Mouse (Mus musculus): Measurements from ENCODE around the gene Tmem234. TPM values are rescaled to one million over a fixed set of nuclear protein-coding genes. Genes with fewer than 3 reads are reported as not detected.
A peak's percentile ranks its signal among the peaks of the same experiment; 100 is the strongest.
"Not testable (repeated sequence)": the region's sequence is repeated elsewhere in the genome, so short reads cannot be mapped to it uniquely, and the experiment has no call there.

Gene Tmem234
- polyA plus RNA-seq (2016; fragmentation: Nextera tagmentation; extraction: Ambion mirVana): 139 and 153 TPM in 2 replicates

DNA sequence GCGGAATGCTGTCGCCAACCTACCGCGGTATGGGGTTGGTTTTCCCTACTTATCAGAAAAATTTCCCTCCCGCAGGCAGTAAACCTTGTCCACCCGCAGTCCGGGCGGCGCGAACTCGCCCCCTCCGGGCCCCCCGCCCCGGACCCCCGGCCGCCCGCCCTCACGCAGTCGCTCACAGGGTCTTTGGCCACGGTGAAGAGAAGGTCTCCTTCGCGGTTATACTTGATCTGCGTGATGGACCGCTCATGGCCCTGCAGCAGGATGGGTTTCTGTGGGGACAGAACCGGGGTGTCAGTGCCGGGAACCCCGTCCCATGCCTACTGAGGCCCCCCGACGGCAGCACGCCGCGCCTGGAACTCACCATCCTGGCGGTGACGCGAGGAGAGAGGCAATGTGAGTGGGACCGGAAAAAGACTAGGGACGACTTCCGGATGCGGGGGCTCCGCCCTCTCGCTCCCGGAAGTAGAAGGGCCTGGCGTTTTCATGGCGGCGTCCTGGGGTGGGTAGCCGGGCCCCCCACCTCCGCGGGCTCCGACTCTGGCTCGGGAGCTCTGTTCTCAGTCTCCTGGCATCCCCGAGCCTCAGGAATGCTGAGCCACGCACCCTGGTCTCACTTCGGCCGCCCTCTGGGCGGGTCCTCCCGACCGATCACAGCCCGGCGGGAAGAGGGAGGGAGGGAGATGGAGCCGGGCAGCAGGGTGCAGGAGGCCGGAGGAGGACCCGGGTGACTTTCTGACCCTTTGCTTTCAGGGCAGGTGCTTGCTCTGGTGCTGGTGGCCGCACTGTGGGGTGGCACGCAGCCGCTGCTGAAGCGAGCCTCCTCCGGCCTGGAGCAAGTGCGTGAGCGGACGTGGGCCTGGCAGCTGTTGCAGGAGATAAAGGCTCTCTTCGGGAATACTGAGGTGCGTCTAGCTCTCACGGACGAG lies at the start of gene Tmem234, which contains the start of gene Eif3i:
TSS of gene Tmem234 (plus strand) at position 436 of the 926 bp plus-strand sequence.
TSS of gene Eif3i (minus strand) at position 416 of the 926 bp plus-strand sequence.
- WGBS: under 1% methylated on average over 71 of the region's 74 CpGs
- peak within 1 kb of the TSS; percentile 87 for H3K4me3 ChIP-seq
- peaks cover 59% of the 10 kb centered on the region for H3K36me3 ChIP-seq
- peaks cover 30% of the 10 kb centered on the region for H3K4me1 ChIP-seq (replicated peaks)
- peak within 1 kb of the TSS; percentile 92 for H3K9ac ChIP-seq
- ATAC-seq (ENCODE audit: insufficient number of reproducible peaks, low FRiP score): peak; percentile 87
- peak within 1 kb of the TSS; percentile 67; the same call in 1 of the 2 replicates for H3K27ac ChIP-seq (ENCODE audit: poor library complexity, severe bottlenecking)
- no peaks in the 10 kb centered on the region for H3K9me3 ChIP-seq (replicated peaks)
- no peaks in the 10 kb centered on the region for H3K27me3 ChIP-seq (replicated peaks)
- peak within 1 kb of the TSS; percentile 85 for H3K4me2 ChIP-seq

DNA sequence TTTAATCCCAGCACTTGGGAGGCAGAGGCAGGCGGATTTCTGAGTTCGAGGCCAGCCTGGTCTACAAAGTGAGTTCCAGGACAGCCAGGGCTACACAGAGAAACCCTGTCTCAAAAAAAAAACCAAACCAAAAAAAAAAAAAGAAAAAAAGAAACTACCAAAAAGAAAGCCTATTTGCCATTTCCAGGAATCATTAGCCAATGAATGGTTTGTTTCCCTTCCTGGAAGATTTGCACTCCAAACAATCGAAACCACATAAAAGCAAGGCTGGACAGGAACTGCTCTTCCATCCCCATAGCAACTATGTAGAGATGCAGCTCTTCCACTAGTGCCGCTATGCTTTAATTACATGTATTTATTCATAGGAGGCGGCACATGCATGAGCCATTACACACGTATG lies 46.0 kb upstream of the Tmem234 start:
- H3K4me3 ChIP-seq; H3K27ac ChIP-seq (ENCODE audit: poor library complexity, severe bottlenecking); H3K9me3 ChIP-seq (replicated peaks); H3K27me3 ChIP-seq (replicated peaks); H3K9ac ChIP-seq; H3K4me2 ChIP-seq; ATAC-seq (ENCODE audit: insufficient number of reproducible peaks, low FRiP score); H3K36me3 ChIP-seq: not testable (repeated sequence)
- 89% methylated on average over 6 of the region's 6 CpGs for WGBS
- H3K4me1 ChIP-seq (replicated peaks): peaks cover 23% of the 10 kb centered on the region

DNA sequence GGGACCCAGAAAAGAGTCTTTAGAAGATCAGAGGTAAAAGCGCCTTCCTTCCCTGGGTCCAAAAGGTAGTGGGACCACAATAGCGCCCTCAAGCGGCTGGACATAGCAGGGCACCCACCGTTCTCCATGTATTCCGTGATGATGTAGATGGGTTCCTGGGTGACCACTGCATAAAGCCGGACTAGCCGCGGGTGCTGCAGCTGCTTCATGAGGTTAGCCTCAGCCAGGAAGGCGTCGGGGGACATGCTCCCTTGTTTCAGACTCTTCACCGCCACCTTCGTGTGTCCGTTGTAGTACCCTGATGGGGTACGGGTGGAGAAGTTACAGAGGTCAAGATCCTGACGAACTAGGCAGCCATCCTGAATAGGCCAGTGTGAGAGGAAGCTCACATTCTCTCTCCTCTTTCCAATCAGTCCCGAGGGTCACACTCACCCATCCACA lies 45.0 kb upstream of the Tmem234 start:
- no peaks in the 10 kb centered on the region for H3K36me3 ChIP-seq
- H3K27me3 ChIP-seq (replicated peaks): peaks cover 5% of the 10 kb centered on the region; the same call in 1 of the 2 replicates
- H3K27ac ChIP-seq (ENCODE audit: poor library complexity, severe bottlenecking): no peak overlapping the region
- no peaks in the 10 kb centered on the region for H3K9me3 ChIP-seq (replicated peaks)
- peak; percentile 23; the same call in 1 of the 2 replicates for ATAC-seq (ENCODE audit: insufficient number of reproducible peaks, low FRiP score)
- H3K4me1 ChIP-seq (replicated peaks): peaks cover 17% of the 10 kb centered on the region
- peak overlapping the region; percentile 69; the same call in 1 of the 2 replicates for H3K9ac ChIP-seq
- WGBS: 3% methylated on average over 16 of the region's 16 CpGs
- peak overlapping the region; percentile 53 for H3K4me3 ChIP-seq
- H3K4me2 ChIP-seq: peak overlapping the region; percentile 92

DNA sequence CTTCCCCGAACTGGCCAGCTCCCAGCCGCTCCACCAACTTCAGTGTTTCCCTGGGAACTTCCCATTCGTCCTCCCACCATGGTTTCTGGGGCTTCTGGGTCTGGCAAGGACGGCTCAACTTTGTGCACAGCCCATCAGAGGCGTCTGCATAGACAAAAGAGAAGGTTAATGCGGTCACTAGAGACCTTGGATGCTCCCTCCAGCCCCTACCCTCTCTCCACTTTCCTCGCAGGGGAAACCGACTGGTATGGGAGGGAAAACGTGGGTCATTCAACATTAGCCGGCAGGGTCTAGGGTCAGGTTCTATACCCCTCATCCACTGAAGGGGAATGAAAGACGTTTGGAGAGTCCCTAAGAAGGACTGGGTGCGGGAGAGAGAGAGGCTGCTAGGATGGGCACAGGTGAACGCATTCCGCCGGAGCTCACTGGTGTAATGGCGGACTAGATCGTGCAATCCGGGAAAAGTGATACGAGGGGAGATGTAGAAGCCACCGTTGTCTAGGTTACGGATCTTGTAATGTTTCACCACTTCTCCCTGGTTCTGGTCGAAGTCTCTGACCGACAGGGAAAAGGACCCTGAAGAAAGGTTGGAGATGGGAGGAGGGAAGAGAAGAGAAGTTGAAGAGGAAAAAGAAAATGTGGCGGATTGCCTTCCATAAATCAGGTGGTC lies 44.5 kb upstream of the Tmem234 start:
- ATAC-seq (ENCODE audit: insufficient number of reproducible peaks, low FRiP score): peak; percentile 57
- peak overlapping the region; percentile 92 for H3K4me2 ChIP-seq
- H3K4me1 ChIP-seq (replicated peaks): peaks cover 17% of the 10 kb centered on the region
- peak overlapping the region; percentile 69 for H3K9ac ChIP-seq
- peak overlapping the region; percentile 53 for H3K4me3 ChIP-seq
- no peaks in the 10 kb centered on the region for H3K36me3 ChIP-seq
- no peaks in the 10 kb centered on the region for H3K9me3 ChIP-seq (replicated peaks)
- WGBS: under 1% methylated on average over 24 of the region's 24 CpGs
- H3K27ac ChIP-seq (ENCODE audit: poor library complexity, severe bottlenecking): 0 out of 2 replicates have a peak overlapping the region, but pooled peaks have one; percentile 26
- peaks cover 5% of the 10 kb centered on the region; the same call in 1 of the 2 replicates for H3K27me3 ChIP-seq (replicated peaks)

DNA sequence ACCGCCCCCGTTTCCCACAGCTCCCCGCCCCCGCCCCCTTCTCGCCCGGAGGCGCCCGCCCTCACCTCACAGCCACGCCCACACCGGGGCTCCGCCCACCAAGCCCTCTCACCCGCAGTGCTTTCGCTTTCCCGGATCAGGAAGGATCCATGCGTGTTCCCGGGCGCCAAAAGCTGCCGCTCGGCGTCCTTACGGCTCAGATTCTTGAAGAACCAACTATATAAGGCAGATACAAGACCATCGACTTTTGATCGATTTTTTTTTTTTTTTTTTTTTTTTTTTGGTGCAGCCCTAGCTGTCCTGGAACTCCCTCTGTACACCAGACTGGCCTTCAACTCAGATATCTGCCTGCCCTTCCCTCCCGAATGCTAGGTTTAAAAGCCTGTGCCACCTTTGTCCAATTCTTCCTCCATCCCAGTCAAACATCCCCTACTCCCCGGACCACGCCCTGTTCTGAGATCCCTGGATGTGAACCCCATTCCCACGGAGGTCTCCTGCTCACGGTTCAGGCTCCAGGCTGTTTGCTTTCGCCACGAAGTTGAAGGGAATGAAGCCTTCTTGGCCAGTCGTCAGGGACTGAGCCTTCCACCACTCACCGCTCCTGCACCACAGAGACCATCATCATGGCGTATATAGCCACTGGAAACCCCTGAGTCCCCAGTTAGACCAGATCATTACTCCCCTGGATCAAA lies 43.8 kb upstream of the Tmem234 start:
- WGBS: 9% methylated on average over 32 of the region's 33 CpGs
- Histone ChIP-seq H3K27me3 (replicated peaks) (peaks cover 5% of the 10 kb centered on the region; the same call in 1 of the 2 replicates), H3K27ac (ENCODE audit: poor library complexity, severe bottlenecking) (peak overlapping the region; percentile 22; the same call in 1 of the 2 replicates), H3K36me3 (no peaks in the 10 kb centered on the region), H3K4me3 (peak overlapping the region; percentile 53), H3K4me2 (peak overlapping the region; percentile 92), H3K9me3 (replicated peaks) (no peaks in the 10 kb centered on the region), H3K4me1 (replicated peaks) (peaks cover 17% of the 10 kb centered on the region), H3K9ac (peak overlapping the region; percentile 60)
- ATAC-seq (ENCODE audit: insufficient number of reproducible peaks, low FRiP score): peak; percentile 87

DNA sequence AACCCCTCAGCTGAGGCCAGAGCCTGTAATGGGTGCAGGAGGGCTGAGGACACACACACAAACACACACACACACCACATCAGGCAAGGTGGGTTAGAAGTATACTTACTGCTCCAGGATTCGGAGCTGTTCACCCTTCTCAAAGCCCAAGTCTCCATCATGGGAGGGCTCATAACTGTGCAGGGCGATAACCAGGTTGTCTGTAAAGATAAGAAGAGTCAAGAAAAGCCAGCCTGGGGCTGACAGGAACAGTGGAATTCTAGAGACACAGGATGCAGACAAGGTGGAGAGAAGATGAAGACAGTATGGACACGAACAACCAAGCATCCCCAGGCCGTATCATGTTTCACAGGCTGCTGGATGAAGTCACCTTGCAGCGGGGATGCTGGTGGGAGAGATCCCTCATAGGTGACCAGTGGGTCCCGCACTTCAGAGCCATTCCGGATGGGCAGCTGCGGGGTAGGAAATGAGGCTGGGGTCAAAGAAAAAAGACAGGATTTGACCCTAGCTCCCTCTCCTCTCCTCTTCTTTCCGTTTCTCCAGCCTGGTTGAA lies 43.1 kb upstream of the Tmem234 start:
- peak overlapping the region; percentile 53; the same call in 1 of the 2 replicates for H3K4me3 ChIP-seq
- peak; percentile 22; the same call in 1 of the 2 replicates for ATAC-seq (ENCODE audit: insufficient number of reproducible peaks, low FRiP score)
- no peak overlapping the region for H3K27ac ChIP-seq (ENCODE audit: poor library complexity, severe bottlenecking)
- peaks cover 17% of the 10 kb centered on the region for H3K4me1 ChIP-seq (replicated peaks)
- peaks cover 5% of the 10 kb centered on the region; the same call in 1 of the 2 replicates for H3K27me3 ChIP-seq (replicated peaks)
- no peaks in the 10 kb centered on the region for H3K36me3 ChIP-seq
- no peak overlapping the region for H3K9ac ChIP-seq
- H3K9me3 ChIP-seq (replicated peaks): no peaks in the 10 kb centered on the region
- peak overlapping the region; percentile 92 for H3K4me2 ChIP-seq
- WGBS: 64% methylated on average over 9 of the region's 9 CpGs

DNA sequence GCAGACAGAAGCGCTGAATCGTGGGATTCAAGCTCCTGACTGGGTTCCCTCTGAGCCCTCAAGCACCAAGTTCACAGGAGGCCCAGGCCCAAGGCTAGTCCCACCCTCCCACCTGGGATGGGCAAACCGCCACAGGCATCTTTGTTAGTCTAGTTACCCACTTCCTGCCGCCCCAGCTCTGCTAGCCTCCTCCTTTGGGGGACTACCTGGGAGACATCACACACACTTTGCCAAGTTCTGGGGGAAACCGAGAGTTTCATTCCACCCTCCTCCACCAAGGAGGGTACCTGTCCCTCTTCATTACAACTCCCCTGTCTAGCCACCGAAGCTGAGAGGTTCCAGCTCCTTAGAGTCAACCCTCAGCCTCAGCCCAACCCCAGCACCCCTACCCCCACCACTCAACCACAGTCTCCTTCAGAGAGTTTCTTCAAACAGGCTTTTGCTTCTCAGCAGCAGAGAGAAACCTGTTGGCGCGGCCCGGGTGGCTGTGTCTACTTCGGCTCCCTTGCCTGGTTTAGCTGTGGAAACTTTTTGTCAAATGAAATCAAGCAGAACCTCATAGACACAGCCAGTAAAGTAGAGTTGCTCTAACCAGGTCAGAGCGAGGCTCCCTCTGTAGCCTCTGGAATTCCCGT lies 42.0 kb upstream of the Tmem234 start:
- no peak for ATAC-seq (ENCODE audit: insufficient number of reproducible peaks, low FRiP score)
- no peak overlapping the region for H3K27ac ChIP-seq (ENCODE audit: poor library complexity, severe bottlenecking)

DNA sequence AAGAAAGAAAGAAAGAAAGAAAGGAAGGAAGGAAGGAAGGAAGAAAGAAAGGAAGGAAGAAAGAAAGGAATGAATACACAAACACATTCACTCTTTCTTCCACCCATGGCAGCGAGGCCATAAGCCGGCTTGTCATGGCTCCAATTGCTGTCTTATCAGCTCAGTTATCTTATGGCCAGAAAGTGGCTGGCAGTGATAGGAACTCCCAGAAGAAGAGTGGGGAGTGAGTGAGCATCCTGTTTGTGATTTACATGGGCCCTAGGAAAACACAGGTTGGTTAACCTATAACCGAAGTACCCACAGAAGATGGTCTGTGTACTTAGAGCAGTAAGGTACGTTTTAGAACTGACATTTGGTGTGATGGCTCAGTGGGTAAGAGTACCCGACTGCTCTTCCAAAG lies 39.3 kb upstream of the Tmem234 start:
- WGBS: 74% methylated on average over 5 of the region's 5 CpGs
- H3K4me3 ChIP-seq: no peak overlapping the region
- peaks cover 10% of the 10 kb centered on the region; the same call in 1 of the 2 replicates for H3K4me1 ChIP-seq (replicated peaks)
- no peak overlapping the region for H3K27ac ChIP-seq (ENCODE audit: poor library complexity, severe bottlenecking)
- no peaks in the 10 kb centered on the region for H3K9me3 ChIP-seq (replicated peaks)
- no peak overlapping the region for H3K4me2 ChIP-seq
- no peaks in the 10 kb centered on the region for H3K27me3 ChIP-seq (replicated peaks)
- ATAC-seq (ENCODE audit: insufficient number of reproducible peaks, low FRiP score): no peak
- H3K36me3 ChIP-seq: no peaks in the 10 kb centered on the region
- no peak overlapping the region for H3K9ac ChIP-seq

More for the DNA sequence above, 42.0 kb upstream of the Tmem234 start:
- H3K4me3 ChIP-seq: no peak overlapping the region
- 80% methylated on average over 12 of the region's 12 CpGs for WGBS
- H3K9me3 ChIP-seq (replicated peaks): no peaks in the 10 kb centered on the region
- H3K36me3 ChIP-seq: no peaks in the 10 kb centered on the region
- H3K9ac ChIP-seq: no peak overlapping the region
- H3K4me1 ChIP-seq (replicated peaks): peaks cover 17% of the 10 kb centered on the region
- peaks cover 5% of the 10 kb centered on the region; the same call in 1 of the 2 replicates for H3K27me3 ChIP-seq (replicated peaks)
- H3K4me2 ChIP-seq: no peak overlapping the region

DNA sequence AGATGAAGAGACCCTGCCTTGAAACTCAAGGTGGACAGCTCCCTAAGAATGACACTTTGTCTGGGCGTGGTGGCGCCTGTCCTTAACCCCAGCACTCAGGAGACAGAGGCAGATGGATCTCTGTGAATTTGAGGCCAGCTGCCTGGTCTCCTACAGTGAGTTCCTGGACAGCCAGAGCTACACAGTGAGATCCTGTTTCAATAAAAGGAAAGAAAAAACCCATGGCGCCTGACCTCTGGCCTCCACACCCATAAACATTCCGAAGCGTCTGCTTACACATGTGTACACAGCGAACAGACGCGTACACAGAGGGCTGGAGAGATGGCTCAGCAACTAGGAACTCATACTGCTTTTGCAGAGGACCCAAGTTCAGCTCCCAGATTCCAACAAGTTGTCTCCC lies 36.8 kb upstream of the Tmem234 start:
- no peaks in the 10 kb centered on the region for H3K4me1 ChIP-seq (replicated peaks)
- no peaks in the 10 kb centered on the region for H3K36me3 ChIP-seq
- no peaks in the 10 kb centered on the region for H3K9me3 ChIP-seq (replicated peaks)
- no peak for ATAC-seq (ENCODE audit: insufficient number of reproducible peaks, low FRiP score)
- no peak overlapping the region for H3K27ac ChIP-seq (ENCODE audit: poor library complexity, severe bottlenecking)
- 77% methylated on average over 8 of the region's 8 CpGs for WGBS
- H3K4me2 ChIP-seq: no peak overlapping the region
- no peaks in the 10 kb centered on the region for H3K27me3 ChIP-seq (replicated peaks)
- H3K4me3 ChIP-seq: no peak overlapping the region
- H3K9ac ChIP-seq: no peak overlapping the region

DNA sequence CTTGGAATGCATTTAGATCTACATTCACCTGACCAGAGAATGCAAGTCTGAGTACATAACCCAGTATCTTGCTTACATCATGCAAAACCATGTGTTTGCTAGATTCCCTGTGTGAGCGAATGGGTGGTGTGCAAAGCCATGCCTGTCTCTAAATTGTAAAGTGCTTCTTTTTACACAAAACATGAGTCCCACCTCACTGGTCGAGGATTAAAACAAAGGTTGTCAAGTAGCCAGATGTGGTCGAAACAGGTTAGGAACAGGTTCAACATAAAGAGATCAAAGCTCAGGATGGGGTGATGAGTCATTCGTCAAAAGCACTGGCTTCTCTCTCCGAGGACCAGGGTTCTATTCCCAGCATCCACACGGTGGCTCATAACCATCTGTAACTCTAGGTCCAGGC lies 35.3 kb upstream of the Tmem234 start:
- Histone ChIP-seq H3K36me3 (no peaks in the 10 kb centered on the region), H3K4me2 (no peak overlapping the region), H3K27ac (ENCODE audit: poor library complexity, severe bottlenecking) (no peak overlapping the region), H3K27me3 (replicated peaks) (no peaks in the 10 kb centered on the region), H3K9ac (no peak overlapping the region), H3K9me3 (replicated peaks) (no peaks in the 10 kb centered on the region), H3K4me1 (replicated peaks) (no peaks in the 10 kb centered on the region), H3K4me3 (no peak overlapping the region)
- ATAC-seq (ENCODE audit: insufficient number of reproducible peaks, low FRiP score): no peak
- WGBS: 82% methylated on average over 6 of the region's 6 CpGs

Data from heart, embryonic 12.5 days (tissue).